Comparison of ENCODE assay signal across 28 mouse cellular contexts in the genomic region with DNA sequence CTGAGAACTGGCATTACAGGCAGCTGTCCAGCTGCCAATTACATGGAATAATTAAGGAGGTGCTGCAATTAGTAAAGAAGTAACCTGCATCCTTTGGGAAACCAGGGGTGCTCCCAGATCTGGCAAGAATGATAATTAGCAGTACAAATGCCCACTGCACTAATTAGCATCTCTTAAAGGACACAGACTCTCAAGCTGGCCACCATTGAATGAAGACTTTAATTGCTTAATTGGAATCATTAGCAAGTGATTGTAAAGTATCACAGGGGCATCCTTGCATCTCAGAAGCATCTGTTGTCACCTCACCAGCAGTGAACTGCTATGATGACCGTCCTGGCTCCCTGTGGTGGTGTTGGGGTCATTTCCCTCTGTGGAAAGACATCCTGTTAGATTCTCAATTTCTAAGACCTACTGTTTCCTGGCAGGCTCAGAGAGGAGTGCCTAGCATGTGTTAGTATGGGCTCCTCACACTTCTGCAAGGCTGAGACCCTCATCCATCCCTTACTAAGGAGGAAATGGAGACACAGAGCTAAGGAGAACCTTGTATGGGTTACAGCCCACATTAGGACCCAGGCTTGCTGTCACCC. TPM values are rescaled to one million over a fixed set of nuclear protein-coding genes. Genes with fewer than 3 reads are reported as not detected.
A peak's percentile ranks its signal among the peaks of the same experiment; 100 is the strongest.
DNase-seq lines count a peak whose midpoint lies in the region; ATAC-seq and TF ChIP-seq lines count a peak whose summit lies in the region.
"Had no signal": no experiment of that assay in that cellular context is flagged by ENCODE, and none has a peak within 500 bp of the region (broad histone marks: within the 10 kb centered on the region; RNA-seq: fewer than 3 reads in every experiment).

No protein-coding gene starts in this region.

- no peaks in the 10 kb centered on the region for H3K27me3 ChIP-seq in midbrain, embryonic 12.5 days
- no peaks in the 10 kb centered on the region for H3K27me3 ChIP-seq in midbrain, embryonic 16.5 days (ENCODE audit: control insufficient read depth, insufficient read depth, low read depth, low read length)
- no peaks in the 10 kb centered on the region for H3K27me3 ChIP-seq in forebrain, embryonic 10.5 days (ENCODE audit: poor library complexity, severe bottlenecking)
- no peaks in the 10 kb centered on the region for H3K27me3 ChIP-seq in forebrain, embryonic 16.5 days (replicated peaks; ENCODE audit: control insufficient read depth, insufficient read depth, low read length)
- H3K27me3 ChIP-seq in stomach, postnatal 0 days (ENCODE audit: control insufficient read depth, insufficient read depth, low read length): no peaks in the 10 kb centered on the region
- H3K27me3 ChIP-seq: hindbrain, embryonic 15.5 days; neural tube, embryonic 15.5 days had no signal

- no peaks in the 10 kb centered on the region for H3K9me3 ChIP-seq in midbrain, embryonic 12.5 days
- no peaks in the 10 kb centered on the region for H3K9me3 ChIP-seq in midbrain, embryonic 16.5 days (replicated peaks; ENCODE audit: control insufficient read depth, low read length, poor library complexity, severe bottlenecking)
- H3K9me3 ChIP-seq in forebrain, embryonic 10.5 days: no peaks in the 10 kb centered on the region
- no peaks in the 10 kb centered on the region for H3K9me3 ChIP-seq in forebrain, embryonic 16.5 days (ENCODE audit: control insufficient read depth, low read length)
- no peaks in the 10 kb centered on the region for H3K9me3 ChIP-seq in stomach, postnatal 0 days (ENCODE audit: control insufficient read depth, low read length)
- H3K9me3 ChIP-seq: hindbrain, embryonic 15.5 days; neural tube, embryonic 15.5 days had no signal

- peak; percentile 91 for DNase-seq in brain, embryonic 14.5 days (ENCODE audit: low read depth)
- DNase-seq in forebrain, embryonic 10.5 days (ENCODE audit: extremely low spot score, low spot score): no peak
- DNase-seq in spleen, adult 12 weeks (ENCODE audit: low spot score): no peak
- DNase-seq in left cerebral cortex, adult 18-20 months (ENCODE audit: low spot score in 2 of 2): no peak
- no peak for DNase-seq in stomach, postnatal 0 days (ENCODE audit: low spot score)
- DNase-seq: adrenal gland, adult 8-10 months; cerebellum, adult 8-10 months; cerebellum, postnatal 36 days; gastrocnemius, adult 2 months; kidney, adult 9 months; kidney, postnatal 14 days; liver, postnatal 0 days; spleen, adult 18-20 months; thymus, postnatal 25 days had no signal

- H3K27ac ChIP-seq in midbrain, embryonic 12.5 days (replicated peaks): no peak overlapping the region
- H3K27ac ChIP-seq in midbrain, embryonic 16.5 days (ENCODE audit: low read length): no peak overlapping the region
- peak overlapping the region; percentile 65; the same call in 1 of the 2 replicates for H3K27ac ChIP-seq in forebrain, embryonic 10.5 days
- H3K27ac ChIP-seq in forebrain, embryonic 16.5 days (ENCODE audit: low read length): no peak overlapping the region
- H3K27ac ChIP-seq in stomach, postnatal 0 days (replicated peaks): no peak overlapping the region
- H3K27ac ChIP-seq: gastrocnemius, adult 2 months; hindbrain, embryonic 15.5 days; neural tube, embryonic 15.5 days had no signal

- no peak for TF ChIP-seq EP300 in stomach, postnatal 0 days (optimal IDR thresholded peaks at IDR 0.05)

- H3K36me3 ChIP-seq in midbrain, embryonic 12.5 days: no peaks in the 10 kb centered on the region
- H3K36me3 ChIP-seq in midbrain, embryonic 16.5 days (ENCODE audit: control insufficient read depth, insufficient read depth, low read length): no peaks in the 10 kb centered on the region
- peaks cover 5% of the 10 kb centered on the region; the same call in 1 of the 2 replicates for H3K36me3 ChIP-seq in forebrain, embryonic 10.5 days (replicated peaks)
- no peaks in the 10 kb centered on the region for H3K36me3 ChIP-seq in forebrain, embryonic 16.5 days (ENCODE audit: control insufficient read depth, insufficient read depth)
- H3K36me3 ChIP-seq in stomach, postnatal 0 days (ENCODE audit: control insufficient read depth, insufficient read depth, low read length): no peaks in the 10 kb centered on the region
- H3K36me3 ChIP-seq: hindbrain, embryonic 15.5 days; neural tube, embryonic 15.5 days had no signal

- H3K4me2 ChIP-seq in midbrain, embryonic 12.5 days (replicated peaks): no peak overlapping the region
- H3K4me2 ChIP-seq in midbrain, embryonic 16.5 days (ENCODE audit: low read length): no peak overlapping the region
- no peak overlapping the region for H3K4me2 ChIP-seq in forebrain, embryonic 16.5 days (ENCODE audit: low read length)
- H3K4me2 ChIP-seq in stomach, postnatal 0 days (replicated peaks; ENCODE audit: low read depth): no peak overlapping the region
- H3K4me2 ChIP-seq: heart, embryonic 11.5 days; hindbrain, embryonic 15.5 days; liver, embryonic 11.5 days; neural tube, embryonic 15.5 days had no signal

- H3K9ac ChIP-seq in midbrain, embryonic 12.5 days (replicated peaks): no peak overlapping the region
- H3K9ac ChIP-seq in midbrain, embryonic 16.5 days (ENCODE audit: low read depth, low read length): no peak overlapping the region
- no peak overlapping the region for H3K9ac ChIP-seq in forebrain, embryonic 16.5 days (replicated peaks; ENCODE audit: low read depth, low read length)
- H3K9ac ChIP-seq in stomach, postnatal 0 days (ENCODE audit: low read length): no peak overlapping the region
- H3K9ac ChIP-seq: hindbrain, embryonic 15.5 days; liver, postnatal 0 days; neural tube, embryonic 15.5 days had no signal

- TF ChIP-seq POLR2A in brain, embryonic 14.5 days (IDR thresholded peaks at IDR 0.05; ENCODE audit: borderline replicate concordance, extremely low read depth, insufficient read depth, insufficient read length, poor library complexity, severe bottlenecking): no peak

- peak; percentile 50; the same call in 1 of the 2 replicates for ATAC-seq in midbrain, embryonic 12.5 days (ENCODE audit: low FRiP score, low read depth)
- ATAC-seq in midbrain, embryonic 16.5 days: no peak
- peak; percentile 80 for ATAC-seq in forebrain, embryonic 16.5 days
- ATAC-seq in stomach, postnatal 0 days (ENCODE audit: low FRiP score, low TSS enrichment): no peak
- ATAC-seq: activated CD4-positive, CD25-positive, alpha-beta regulatory T cell, adult 4 months; intestine, embryonic 16.5 days; liver, postnatal 0 days; lung, postnatal 0 days had no signal

- peaks cover 15% of the 10 kb centered on the region; the same call in 1 of the 2 replicates for H3K4me1 ChIP-seq in midbrain, embryonic 12.5 days
- no peaks in the 10 kb centered on the region; the same call in 1 of the 2 replicates for H3K4me1 ChIP-seq in midbrain, embryonic 16.5 days (ENCODE audit: control insufficient read depth, insufficient read depth, low read length)
- H3K4me1 ChIP-seq in forebrain, embryonic 10.5 days: peaks cover 32% of the 10 kb centered on the region
- H3K4me1 ChIP-seq in forebrain, embryonic 16.5 days (replicated peaks; ENCODE audit: control insufficient read depth, insufficient read depth, low read length): peaks cover 8% of the 10 kb centered on the region
- H3K4me1 ChIP-seq in stomach, postnatal 0 days (replicated peaks; ENCODE audit: control insufficient read depth, insufficient read depth): no peaks in the 10 kb centered on the region; the same call in 1 of the 2 replicates
- H3K4me1 ChIP-seq: hindbrain, embryonic 15.5 days had no signal

- WGBS in midbrain, embryonic 12.5 days: 50% methylated on average over 1 of the region's 1 CpGs
- 40% methylated on average over 1 of the region's 1 CpGs for WGBS in midbrain, embryonic 16.5 days
- WGBS in forebrain, embryonic 10.5 days: 34% methylated on average over 1 of the region's 1 CpGs
- 7% methylated on average over 1 of the region's 1 CpGs for WGBS in forebrain, embryonic 16.5 days
- 92% methylated on average over 1 of the region's 1 CpGs for WGBS in stomach, postnatal 0 days

- TF ChIP-seq CTCF in brain, embryonic 14.5 days (IDR thresholded peaks at IDR 0.05; ENCODE audit: borderline replicate concordance, extremely low read depth, insufficient read depth, insufficient read length): no peak
- TF ChIP-seq CTCF in stomach, postnatal 0 days (IDR thresholded peaks at IDR 0.05; ENCODE audit: low read depth): no peak

- no peak overlapping the region for H3K4me3 ChIP-seq in midbrain, embryonic 12.5 days
- no peak overlapping the region for H3K4me3 ChIP-seq in midbrain, embryonic 16.5 days (ENCODE audit: low read depth, low read length)
- H3K4me3 ChIP-seq in forebrain, embryonic 10.5 days: no peak overlapping the region
- no peak overlapping the region for H3K4me3 ChIP-seq in forebrain, embryonic 16.5 days (replicated peaks; ENCODE audit: low read length)
- no peak overlapping the region for H3K4me3 ChIP-seq in stomach, postnatal 0 days (ENCODE audit: low read depth, low read length)
- H3K4me3 ChIP-seq: gastrocnemius, adult 2 months; hindbrain, embryonic 15.5 days; neural tube, embryonic 15.5 days had no signal

RNA-seq across cellular contexts. Expression of gene 1700034J05Rik, which starts 27.1 kb away (rescaled TPM):
- 0.15 TPM in 1 of 2 replicates, not detected in the other for polyA plus RNA-seq in midbrain, embryonic 12.5 days (2016; fragmentation: Nextera tagmentation; extraction: Ambion mirVana)
- 0.06 TPM in 1 of 2 replicates, not detected in the other for polyA plus RNA-seq in midbrain, embryonic 16.5 days (2015; fragmentation: Nextera tagmentation; extraction: Ambion mirVana)
- polyA plus RNA-seq in brain, embryonic 14.5 days (2012; rRNA removed): not detected in 2 replicates
- polyA plus RNA-seq in forebrain, embryonic 10.5 days (2016; fragmentation: Nextera tagmentation; extraction: Ambion mirVana): 0.07 and 0.11 TPM in 2 replicates
- not detected in 2 replicates for polyA plus RNA-seq in forebrain, embryonic 16.5 days (2015; fragmentation: Nextera tagmentation; extraction: Ambion mirVana)
- total RNA-seq in left cerebral cortex, adult 18-20 months (2021): not detected
- 0.11 TPM in 1 of 2 replicates, not detected in the other for polyA plus RNA-seq in stomach, postnatal 0 days (2015; fragmentation: Nextera tagmentation; extraction: Ambion mirVana)
- total RNA-seq: adrenal gland, adult 8-10 months; gastrocnemius, adult 2 months; granulocyte monocyte progenitor cell, adult 5-6 weeks; layer of hippocampus, adult 18-20 months; layer of hippocampus, postnatal 14 days had no signal
- polyA plus RNA-seq: activated CD4-positive, CD25-positive, alpha-beta regulatory T cell, adult 4 months; limb, embryonic 11.5 days; neural tube, embryonic 15.5 days had no signal

RNA-seq across cellular contexts. Expression of gene Rep15, which starts 51.0 kb away (rescaled TPM):
- 0.42 and 0.81 TPM in 2 replicates for polyA plus RNA-seq in midbrain, embryonic 12.5 days (2016; fragmentation: Nextera tagmentation; extraction: Ambion mirVana)
- polyA plus RNA-seq in midbrain, embryonic 16.5 days (2015; fragmentation: Nextera tagmentation; extraction: Ambion mirVana): 0.66 and 0.89 TPM in 2 replicates
- polyA plus RNA-seq in brain, embryonic 14.5 days (2012; rRNA removed): 0.58 and 0.66 TPM in 2 replicates
- 1.3 TPM in 2 replicates for polyA plus RNA-seq in forebrain, embryonic 10.5 days (2016; fragmentation: Nextera tagmentation; extraction: Ambion mirVana)
- 0.34 and 1.1 TPM in 2 replicates for polyA plus RNA-seq in forebrain, embryonic 16.5 days (2015; fragmentation: Nextera tagmentation; extraction: Ambion mirVana)
- total RNA-seq in left cerebral cortex, adult 18-20 months (2021): 1 to 10 TPM; 1.4 to 2.6 TPM
- 173 and 196 TPM in 2 replicates for polyA plus RNA-seq in stomach, postnatal 0 days (2015; fragmentation: Nextera tagmentation; extraction: Ambion mirVana)

Comparison
In these comparisons a context has a peak if more than half of its experiments do, and no peak if none do; other contexts are left out.
1. ATAC-seq: peak in midbrain, embryonic 12.5 days (single experiment) and forebrain, embryonic 16.5 days (single experiment); none in midbrain, embryonic 16.5 days (single experiment) and stomach, postnatal 0 days (single experiment).
2. RNA of gene Rep15, which starts 51.0 kb away (polyA plus RNA-seq): 173 to 196 TPM in stomach, postnatal 0 days; 1.3 TPM in forebrain, embryonic 10.5 days, 0.34 to 1.1 TPM in forebrain, embryonic 16.5 days, 0.66 to 0.89 TPM in midbrain, embryonic 16.5 days, 0.58 to 0.66 TPM in brain, embryonic 14.5 days and 0.42 to 0.81 TPM in midbrain, embryonic 12.5 days; every median in the first group is over 10 times any median in the second.